Mouse (Mus musculus): ENCODE data around the gene Epas1.
A peak's percentile ranks its signal among the peaks of the same experiment; 100 is the strongest.

Gene Epas1

DNA sequence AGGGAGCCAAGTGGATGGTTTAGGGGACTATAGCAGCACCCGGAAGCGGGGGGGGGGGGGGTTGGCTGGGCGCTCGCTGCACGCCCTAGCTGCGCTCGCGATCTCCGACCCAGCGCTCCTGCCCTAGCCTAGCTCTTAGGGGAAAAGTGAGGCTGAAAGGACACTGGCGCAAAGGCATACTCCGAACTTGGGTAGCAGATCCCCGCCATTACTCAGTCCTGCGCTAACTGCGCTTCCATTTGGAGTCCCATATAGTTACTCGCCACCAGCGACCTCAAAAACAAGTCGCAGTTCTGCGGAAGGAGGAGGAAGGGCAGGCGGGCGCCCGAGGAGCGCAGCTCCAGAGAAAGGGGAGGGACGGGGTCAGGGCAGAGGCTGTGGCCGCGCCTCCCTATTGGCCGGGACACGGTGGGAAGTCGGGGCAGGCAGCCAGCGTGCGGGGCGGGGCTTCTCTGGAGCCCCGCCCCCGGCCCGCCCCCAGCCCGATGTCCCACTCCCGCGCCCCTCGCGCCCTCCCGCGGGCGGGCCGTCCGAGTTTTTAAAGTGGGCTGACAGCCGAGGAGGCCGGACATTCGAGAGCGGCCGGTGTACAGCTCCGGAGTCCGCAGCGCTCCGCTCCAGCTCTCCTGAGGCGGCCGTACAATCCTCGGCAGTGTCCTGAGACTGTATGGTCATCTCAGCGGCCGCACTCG, at the start of gene Epas1:
Gene Epas1, plus strand, starts transcription at position 571 of the 692 bp plus-strand sequence.
- peak; percentile 78 to 88 for DNase-seq

DNA sequence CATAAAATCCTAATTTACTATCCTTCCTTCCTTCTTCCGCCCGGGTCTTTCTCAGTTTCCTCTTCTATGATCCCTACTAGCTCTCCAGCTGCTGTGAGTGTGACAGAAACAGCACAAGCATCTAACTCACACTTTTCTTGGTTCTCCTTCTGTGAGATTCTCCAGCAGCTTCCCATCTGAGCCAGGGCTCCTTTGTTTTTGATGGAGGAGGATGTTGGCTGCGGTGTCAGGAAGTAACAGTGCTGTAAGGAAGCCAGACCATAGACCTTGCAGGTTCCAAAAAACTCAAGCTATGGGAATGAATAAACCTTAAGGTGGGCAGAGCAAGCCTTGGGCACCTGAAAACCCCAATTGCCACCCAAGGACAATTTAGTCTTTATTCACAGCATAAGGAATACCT, 48.3 kb upstream of the Epas1 start:
- no peak for DNase-seq

DNA sequence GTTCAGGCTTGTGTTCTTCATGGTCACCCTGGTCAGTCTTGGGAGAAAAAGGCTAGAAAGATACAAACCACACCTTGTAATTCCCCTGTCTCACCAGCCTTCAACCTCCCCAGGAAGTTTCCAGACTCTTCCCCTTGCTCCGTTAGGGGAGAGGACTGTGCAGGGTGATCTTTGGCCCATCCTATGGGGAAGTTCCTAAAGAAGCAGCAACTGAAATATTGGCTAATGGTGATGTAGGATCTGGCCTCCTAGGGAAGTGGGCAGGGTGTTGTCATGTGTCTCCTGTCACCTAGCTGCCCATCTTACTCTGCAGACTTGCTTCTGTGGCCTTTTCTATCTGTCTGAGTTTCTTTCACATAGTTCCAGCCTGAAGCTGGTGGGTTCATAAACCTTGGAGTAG, 47.0 kb upstream of the Epas1 start:
- no peak for DNase-seq

DNA sequence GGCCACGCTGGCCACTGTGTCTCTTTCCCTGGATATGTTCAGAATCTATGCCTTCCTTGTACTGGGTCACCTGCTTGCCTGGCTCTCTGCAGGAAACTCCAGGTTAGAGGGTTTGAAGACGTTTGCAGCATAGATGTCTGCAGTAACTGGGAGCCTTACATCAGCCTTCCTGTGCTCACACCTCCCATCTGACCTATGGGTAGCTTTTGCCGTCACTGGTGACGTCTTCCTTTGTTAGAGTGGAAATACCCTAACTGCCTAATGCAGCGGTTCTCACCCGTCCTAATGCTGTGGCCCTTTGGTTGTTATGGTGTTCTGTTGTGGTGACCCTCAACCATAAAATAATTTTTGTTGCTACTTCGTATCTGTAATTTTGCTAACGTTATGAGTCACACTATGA, 43.7 kb upstream of the Epas1 start:
- DNase-seq = no peak

DNA sequence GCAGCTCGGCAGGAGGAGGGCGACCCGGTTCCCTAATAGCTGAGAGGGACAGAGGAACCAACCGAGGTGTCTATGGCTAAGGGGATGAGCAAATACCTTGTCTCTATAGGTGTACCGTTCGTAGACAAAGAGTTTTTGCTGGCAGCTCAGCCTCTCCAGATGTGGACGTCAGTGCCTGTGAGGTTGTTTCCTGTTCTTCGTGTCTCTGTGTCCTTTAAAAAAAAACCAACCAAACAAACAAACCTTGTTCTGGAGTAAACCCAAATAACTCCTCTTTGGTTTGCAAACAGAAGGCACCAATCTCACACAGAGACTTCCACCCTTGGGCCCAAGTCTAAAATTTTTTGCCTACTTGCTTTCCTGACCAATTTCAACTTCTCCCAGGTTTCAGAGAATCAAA, 43.1 kb upstream of the Epas1 start:
- DNase-seq = no peak

DNA sequence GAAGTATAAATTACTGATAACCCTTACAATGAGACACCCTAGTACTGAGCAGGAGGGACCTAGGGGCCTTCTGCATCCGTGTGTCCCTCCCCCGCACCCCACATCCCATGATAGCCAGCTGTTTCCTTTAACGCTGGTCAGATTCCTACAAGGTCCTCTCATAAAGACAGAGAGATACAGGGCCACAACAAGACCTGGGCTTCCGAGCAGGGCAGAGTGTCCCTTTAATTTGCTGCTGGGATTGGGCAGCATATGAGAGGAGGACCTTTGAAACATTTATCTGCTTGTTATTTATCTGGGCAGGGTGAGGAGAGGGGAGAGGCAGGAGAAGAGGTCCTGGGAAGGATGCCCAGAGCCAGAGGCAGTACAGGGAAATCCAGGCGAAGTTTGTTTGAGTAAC, 41.6 kb upstream of the Epas1 start:
- no peak for DNase-seq

DNA sequence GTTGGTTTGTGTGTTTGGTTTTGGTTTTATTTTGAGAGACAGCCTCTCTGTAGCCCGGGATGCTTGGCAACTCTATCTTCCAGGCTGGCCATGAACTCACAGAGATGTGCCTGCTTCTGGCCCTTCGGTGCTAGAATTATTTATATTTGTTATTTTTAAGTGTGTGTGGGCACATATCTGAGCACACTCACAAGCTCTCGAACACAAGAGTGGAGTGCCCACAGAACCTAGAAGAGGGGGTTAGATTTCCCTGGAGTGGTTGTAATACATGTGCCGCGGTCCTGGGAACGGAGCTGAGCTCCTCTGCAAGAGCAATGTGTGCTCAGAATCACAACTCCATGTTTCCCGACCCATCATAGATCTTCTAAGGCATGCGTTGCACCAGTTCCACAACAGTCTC, 40.9 kb upstream of the Epas1 start:
- DNase-seq = no peak

DNA sequence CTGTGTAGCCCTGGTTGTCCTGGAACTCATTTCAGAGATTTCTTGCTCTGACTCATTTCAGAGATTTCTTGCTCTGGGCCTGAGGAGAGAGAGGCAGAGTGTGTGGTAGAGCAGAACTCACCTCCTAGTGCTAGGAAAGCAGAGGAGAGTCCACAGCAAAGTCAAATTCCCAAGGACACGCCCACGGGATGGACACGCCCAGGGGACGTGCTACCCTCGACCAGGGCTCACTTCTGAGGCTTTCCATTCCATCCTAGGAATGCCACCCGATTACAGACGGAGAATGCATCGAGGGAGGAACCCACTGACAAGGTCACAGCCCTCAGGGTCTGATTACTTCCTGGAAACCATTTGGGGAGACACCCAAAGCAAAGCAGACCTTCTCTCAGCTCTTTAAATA, 39.9 kb upstream of the Epas1 start:
- DNase-seq = no peak

DNA sequence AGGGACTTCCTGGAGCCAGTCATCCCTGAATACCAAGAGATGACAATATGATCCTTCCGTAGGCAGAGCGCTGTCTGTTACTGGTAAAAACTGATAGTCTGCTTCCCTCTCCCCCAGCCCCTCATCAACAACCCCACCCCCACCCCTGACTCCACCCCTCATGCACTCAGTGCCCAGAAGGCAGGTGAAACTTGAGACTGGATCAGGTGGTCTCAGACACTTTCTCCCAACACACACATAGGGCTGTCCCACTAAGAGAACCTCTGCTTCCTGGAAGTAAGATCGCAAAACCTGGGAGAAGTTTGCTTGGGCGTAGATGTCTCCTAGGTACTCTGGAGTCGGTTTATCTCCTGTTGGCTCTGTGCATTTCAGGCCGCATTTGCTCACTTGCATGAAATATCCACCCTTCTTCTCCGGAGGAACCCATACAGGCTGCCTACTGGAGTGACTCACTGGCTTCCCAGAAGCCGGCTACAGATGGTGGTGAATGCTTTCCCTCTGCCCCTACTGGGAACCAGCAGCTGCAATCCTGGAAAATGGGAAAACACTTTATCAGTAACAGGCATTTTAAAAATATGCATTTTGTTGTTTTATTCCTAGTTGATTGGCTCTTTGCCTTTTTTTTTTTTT, 28.6 kb upstream of the Epas1 start:
- no peak for DNase-seq

DNA sequence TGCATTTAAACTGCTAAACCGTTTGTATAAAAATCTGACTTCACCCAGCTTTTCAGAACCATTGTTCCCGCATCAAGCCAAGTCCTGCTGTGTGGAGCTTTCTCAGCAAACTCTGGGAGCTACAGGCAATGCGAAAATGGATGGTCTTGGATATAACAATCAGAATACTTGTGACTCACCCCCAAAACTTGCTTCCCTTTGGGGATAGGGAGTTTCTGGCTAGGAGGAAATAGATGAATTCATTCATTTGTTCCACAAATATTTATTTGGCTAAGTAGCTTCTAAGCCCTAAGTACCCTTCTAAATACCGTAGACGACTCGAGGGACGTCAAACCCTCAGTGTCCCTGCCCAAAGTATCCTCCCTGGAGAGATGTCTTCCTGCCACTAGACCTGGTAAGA, 27.0 kb upstream of the Epas1 start:
- DNase-seq = no peak

DNA sequence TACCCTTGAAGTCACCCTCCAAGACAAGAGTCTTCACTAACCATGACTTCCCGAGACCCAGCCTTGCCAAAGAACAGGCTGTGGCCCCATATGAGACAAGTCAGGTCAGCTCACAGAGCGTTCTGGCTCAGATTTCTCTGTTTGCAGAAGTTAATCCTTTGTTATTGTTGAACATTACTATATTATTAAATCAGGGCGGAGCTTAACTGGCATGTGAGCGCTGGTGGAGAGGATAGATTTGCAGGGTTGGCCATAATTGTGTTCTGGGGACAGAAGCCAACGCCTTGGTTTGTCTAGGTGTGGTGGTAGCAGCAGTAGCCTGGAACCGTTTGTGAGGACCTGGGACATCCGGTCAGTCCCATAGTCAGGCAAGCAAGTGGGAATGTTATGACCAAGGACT, 26.5 kb upstream of the Epas1 start:
- no peak for DNase-seq

DNA sequence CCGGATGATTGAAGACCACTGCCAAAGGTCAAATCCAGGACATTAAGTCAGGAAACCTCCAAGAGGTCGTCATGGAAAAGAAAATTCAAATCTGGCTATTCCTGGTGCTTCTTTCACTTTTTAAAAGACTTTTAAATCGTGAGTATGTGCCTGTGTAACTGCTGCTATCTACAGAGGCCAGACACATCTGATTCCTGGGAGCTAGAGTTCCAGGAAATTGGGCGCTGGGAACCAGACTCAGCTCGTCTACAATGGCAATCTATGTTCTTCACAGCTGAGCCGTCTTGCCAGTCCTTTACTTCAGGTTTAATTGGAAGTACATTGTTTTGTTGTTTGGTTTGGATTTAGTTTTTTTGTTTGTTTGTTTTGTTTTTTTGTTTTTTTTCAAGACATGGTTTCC, 22.2 kb upstream of the Epas1 start:
- no peak for DNase-seq

DNA sequence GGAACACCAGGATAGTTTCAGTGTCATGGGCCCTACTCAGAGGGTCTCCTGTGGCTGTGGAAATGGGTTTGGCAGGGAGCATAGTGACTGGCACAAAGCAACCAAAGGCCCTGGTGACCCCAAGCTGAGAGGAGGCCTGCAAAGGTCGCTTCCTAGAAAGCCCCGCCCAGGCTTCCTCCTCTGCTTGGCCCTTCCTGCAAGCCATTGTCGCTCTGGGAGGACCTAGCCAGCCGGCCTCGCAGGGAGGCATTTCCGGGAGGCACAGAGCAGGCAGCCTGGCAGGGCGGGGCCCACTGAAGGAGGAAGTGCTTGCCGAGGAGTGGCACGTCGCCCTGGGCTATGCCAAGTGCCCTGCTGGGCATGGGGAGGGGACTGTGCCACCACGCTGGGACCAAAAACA, 21.5 kb upstream of the Epas1 start:
- peak; percentile 84 to 90 for DNase-seq

DNA sequence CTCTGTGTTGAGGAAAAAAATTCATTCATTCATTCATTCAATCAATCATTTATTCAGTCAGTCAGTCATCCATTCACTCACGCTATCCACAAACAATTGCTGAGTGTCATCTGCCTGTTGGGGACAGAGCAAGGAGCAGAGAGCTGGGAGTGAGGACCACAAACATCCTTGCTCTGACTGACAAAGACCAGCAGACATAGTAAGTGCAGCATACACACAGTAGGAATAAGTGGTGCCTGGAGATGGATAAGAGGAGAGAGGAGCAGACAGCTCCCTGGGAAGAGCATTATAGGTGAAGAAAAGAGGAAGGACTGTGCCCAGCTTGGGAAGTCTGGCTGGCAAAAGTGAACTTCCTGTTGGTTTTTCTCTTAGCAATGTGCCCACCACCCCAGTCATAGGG, 21.0 kb upstream of the Epas1 start:
- no peak for DNase-seq

DNA sequence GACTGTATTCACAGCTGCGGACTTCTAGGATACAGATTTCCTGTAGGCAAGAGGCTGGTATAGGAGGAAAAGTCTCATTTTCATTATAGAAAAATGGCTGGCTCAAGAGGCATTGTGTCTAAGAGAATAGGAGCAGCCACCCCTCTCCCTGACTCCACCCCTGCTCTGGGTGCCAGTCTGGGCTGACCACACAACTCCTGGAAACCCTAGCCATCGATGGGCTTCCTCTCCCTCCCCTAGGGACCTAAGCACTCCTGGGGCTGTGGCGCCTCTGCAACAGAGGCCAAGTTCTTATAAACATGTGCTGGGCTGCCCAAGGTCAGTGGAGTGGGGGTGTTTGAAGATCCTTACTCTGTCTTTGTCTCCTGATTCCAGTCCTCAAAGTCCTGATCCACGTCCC, 19.9 kb upstream of the Epas1 start:
- DNase-seq = no peak

DNA sequence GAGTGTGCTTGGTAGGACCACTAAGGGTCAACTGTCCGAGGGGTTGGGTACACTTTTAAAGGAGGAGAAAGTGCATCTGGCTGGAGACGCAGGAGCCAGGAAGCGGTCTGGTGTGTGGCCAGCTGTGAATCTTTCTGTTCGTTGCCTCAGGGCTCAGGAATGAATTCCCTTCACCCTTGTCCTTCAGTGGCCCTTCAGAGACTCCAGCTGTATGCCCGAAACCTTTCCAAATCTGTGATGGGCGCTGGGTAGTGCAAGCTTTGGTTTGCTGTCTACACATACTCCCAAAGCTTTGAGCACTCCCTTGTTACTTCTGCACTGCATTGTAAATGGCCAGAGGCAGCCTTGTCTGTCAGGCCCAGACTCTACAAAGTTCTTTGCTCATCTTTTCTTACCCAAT, 15.0 kb upstream of the Epas1 start:
- no peak for DNase-seq

DNA sequence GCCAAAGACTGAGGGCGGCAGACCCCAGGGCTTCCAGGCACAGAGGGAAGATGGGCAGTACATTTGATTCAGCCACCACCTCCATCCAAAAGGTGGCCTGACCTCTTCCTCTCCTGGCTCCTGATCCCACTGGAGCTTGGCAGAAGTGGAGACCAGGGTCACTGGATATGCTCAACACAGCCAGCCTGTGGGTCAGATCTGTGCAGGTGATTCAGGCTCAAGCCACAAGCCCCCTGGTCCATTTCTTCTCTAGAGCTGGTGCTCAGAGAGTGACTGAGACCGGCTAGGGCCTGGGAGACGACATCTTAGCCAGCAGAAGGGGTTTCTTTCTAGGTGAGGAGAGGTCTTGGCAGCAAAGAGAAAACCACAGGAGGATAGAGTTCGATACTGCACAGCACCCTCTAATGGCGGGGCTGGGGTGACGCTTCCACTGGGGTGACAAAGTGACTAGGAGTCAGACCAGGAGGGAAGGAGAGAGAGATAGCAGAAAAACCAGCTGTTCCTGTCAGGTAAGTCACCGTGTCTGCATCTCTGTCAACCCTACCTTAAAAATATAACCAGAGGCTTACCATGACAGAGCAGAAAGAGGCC, 10.1 kb upstream of the Epas1 start:
- DNase-seq = peak in 1 of 2 experiments; percentile 17

DNA sequence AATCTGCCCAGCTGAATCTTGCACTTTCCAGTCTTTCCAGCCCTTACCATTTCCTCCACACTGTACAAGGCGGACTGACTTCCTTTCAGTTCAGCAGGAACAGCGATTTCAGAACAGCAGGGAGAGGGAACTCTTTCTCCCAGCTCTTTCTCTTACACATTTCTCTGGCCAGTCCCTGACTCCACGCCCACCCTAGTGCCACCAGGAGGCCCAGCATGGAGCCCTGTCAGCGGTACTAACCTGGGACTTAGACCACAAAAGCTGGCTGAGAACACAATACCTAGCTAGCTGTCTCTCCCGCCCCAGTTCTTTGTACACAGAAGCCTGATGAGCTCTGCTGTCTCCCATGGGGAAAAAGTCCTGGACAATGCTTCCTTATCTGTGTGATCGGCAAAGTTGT, 8.6 kb upstream of the Epas1 start:
- DNase-seq = no peak

DNA sequence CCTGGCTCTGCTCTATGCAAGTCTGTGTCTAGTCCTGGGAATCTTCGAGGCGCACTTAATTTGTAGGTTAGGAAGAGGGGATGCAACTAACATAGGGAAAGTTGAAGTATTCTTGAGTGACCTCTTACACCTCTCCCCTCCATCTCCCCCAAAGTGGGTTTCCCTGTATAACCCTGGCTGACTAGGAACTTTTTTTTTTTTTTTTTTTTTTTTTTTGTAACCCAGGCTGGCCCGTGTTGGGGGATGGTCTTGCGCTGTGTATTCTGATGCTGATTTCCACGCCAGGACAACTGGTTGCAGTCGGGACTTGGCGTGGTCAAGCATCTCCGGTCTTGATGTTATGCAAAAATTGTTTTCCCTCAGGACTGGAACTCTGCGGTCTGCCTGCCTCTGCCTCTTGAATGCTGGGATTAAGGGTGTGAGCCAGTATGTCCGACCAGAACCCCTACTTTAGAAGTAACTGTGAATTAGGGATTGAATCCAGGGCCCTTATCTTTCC, 2.1 kb upstream of the Epas1 start:
- DNase-seq = no peak

DNA sequence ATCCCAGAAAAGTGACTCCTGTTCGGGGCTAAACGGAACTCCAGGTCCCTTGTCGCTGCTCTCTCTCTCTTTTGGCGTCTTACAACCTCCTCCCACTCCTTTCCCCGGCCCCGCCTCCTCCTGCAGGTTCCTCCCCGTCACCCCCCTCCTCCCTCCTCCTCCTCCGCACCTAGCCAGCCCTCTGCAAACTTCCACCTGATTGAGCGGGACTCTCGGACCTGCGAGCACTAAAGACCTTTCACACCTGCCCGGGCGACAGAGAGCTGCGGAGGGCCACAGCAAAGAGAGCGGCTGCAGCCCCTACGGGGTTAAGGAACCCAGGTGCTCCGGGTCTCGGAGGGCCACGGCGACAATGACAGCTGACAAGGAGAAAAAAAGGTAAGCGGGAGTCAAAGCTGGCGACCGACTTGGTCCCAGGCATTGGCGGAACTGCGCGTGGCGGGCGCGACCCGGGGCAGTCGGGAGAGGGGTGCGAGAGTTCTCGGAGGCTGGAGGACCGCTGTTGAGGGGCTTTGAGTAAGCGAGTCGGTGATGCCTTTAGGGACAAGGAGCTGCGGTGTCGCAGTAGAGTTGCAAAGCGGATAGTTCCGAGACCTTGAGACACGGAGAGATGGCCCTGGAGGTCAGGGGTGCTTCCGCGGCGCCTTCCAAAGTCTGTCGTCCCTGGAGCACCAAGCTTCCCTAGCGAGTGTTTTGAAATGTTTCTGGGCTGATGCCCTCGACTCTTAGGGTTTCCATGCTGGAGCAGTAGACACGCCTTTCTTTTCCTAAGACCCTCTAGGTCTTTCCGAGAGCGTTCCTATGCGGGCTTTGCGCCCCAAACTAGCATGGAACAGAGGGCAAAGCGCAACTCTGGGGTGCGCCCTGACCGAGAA, 668 bp downstream of the Epas1 start:
- DNase-seq = peak; percentile 77 to 80

DNA sequence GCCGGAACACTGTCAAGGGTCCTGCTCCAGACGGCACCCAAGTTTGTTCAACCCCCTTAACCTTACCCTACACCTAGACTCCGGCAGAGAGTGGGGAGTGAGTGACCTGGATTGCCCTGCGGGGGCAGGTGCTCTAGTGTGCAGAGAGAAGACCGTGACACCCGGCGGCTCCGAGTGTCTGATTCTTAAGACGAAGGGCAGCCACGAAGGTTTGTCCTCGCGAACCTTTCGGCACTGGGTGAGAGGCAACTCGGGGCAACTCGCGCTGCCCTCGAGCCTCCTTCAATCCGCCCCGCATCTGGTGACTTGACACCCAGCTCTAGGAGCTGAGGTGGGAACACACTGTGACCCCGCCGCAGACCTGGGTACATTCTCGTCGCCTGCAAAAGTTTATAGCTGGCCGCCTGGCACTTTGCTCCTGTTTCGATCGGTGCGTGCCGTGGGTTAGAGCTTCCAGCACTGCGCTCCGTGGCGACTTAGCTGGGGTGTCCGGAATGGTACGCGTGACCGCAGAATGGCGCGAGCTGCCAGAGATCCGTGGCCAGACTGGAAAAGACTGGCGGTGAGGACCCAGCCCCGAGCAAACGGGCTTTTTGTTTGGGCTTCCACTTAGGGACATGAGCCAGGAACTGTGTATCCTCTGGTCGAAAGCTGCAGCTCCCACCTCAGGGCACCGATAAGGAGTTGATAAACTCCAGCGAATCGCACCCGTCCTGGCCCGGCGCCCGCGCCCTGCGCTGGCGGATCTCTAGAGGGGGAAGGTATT, 1.5 kb downstream of the Epas1 start:
- DNase-seq = peak; percentile 23 to 32

DNA sequence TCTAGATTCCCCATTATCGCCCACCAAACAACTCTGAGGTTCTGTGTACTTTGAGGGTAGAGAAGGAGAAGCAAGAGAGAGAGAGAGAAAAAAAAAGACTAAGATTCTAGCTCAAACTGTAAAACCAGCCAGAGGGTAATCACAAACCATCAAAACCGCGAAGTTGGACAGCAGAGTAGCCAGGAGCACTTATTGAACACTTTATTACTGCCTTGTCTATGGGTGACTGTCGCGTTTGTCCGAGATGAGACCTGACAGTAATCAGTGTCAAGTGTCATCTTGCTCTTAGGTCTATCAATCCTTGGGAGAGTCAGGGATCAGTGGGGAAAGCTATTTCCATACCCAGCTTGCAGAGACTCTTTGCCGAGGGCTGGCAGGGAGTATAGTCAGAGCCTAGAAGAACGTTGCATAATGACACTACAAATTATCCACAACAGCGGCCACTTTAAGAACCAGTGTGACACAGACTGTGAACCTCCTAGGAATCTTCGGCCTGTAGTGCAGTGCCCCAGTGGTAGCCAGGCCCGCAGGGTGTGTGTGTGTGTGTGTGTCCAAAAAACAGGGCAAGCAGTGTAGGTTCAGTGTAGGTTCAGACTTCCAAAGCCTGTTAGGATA, 2.2 kb downstream of the Epas1 start:
- no peak for DNase-seq
